Comparison of ENCODE assay signal across 17 mouse cellular contexts in genomic region chr15:51206773-51207172, GRCm38 (mm10).
"Had no signal": no experiment of that assay in that cellular context is flagged by ENCODE, and none has a peak within 500 bp of the region (broad histone marks: within the 10 kb centered on the region; RNA-seq: fewer than 3 reads in every experiment).

No protein-coding gene starts in this region.

- DNase-seq: liver, postnatal 0 days; lung, adult 2 months; lung, postnatal 14 days; lung, postnatal 36 days; thymus, adult 18-20 months; thymus, postnatal 14 days; thymus, postnatal 4 days had no signal

- ATAC-seq: liver, postnatal 0 days; lung, postnatal 0 days; midbrain, embryonic 13.5 days; midbrain, embryonic 15.5 days had no signal

- H3K27ac ChIP-seq: liver, embryonic 15.5 days; lung, embryonic 15.5 days; macrophage; midbrain, embryonic 13.5 days; midbrain, embryonic 15.5 days; neural tube, embryonic 12.5 days; stomach, embryonic 15.5 days; stomach, postnatal 0 days had no signal

- H3K4me3 ChIP-seq: liver, embryonic 15.5 days; lung, embryonic 15.5 days; megakaryocyte, embryonic 14.5 days; midbrain, embryonic 13.5 days; midbrain, embryonic 15.5 days; neural tube, embryonic 12.5 days; stomach, embryonic 15.5 days had no signal
